Mouse (Mus musculus) mature B cell (primary cell): ENCODE measurements around the gene Macc1.
"Not testable (repeated sequence)": the region's sequence is repeated elsewhere in the genome, so short reads cannot be mapped to it uniquely, and the experiment has no call there.

Experiments used
- in situ Hi-C: fragments of 300-500 bp; cut with MboI; formaldehyde crosslinking; loops from 2 replicates; pipeline ENCODE4 v1.14.3; 2019

Gene Macc1

GRCm38 (mm10) chr12:119313970-119314369, at the start of gene Macc1:
Gene Macc1, plus strand, starts transcription at chr12:119314270.
- in situ Hi-C loops: no loop called here

- in situ Hi-C loops: no loop called here
Measured at GRCm38 (mm10) chr12:119264506-119264905, 49.6 kb upstream of the Macc1 start.

GRCm38 (mm10) chr12:119268723-119269122, 45.3 kb upstream of the Macc1 start:
- in situ Hi-C loops: no loop called here

GRCm38 (mm10) chr12:119270036-119270435, 44.0 kb upstream of the Macc1 start:
- in situ Hi-C loops: no loop called here

- in situ Hi-C loops: no loop called here
Measured at GRCm38 (mm10) chr12:119271964-119272363, 42.1 kb upstream of the Macc1 start.

GRCm38 (mm10) chr12:119273605-119274004, 40.5 kb upstream of the Macc1 start:
- in situ Hi-C loops: no loop called here

GRCm38 (mm10) chr12:119276282-119276681, 37.8 kb upstream of the Macc1 start:
- in situ Hi-C loops: no loop called here

GRCm38 (mm10) chr12:119291618-119292017, 22.5 kb upstream of the Macc1 start:
- in situ Hi-C loops: no loop called here

GRCm38 (mm10) chr12:119303618-119304017, 10.5 kb upstream of the Macc1 start:
- in situ Hi-C loops: no loop called here

GRCm38 (mm10) chr12:119313014-119313763, 881 bp upstream of the Macc1 start:
- in situ Hi-C loops: no loop called here

GRCm38 (mm10) chr12:119318799-119319198, 4.7 kb downstream of the Macc1 start:
- in situ Hi-C loops: no loop called here

GRCm38 (mm10) chr12:119325400-119325799, 11.3 kb downstream of the Macc1 start:
- in situ Hi-C loops: no loop called here

- in situ Hi-C loops: no loop called here
Measured at GRCm38 (mm10) chr12:119330644-119331043, 16.6 kb downstream of the Macc1 start.

GRCm38 (mm10) chr12:119333376-119333775, 19.3 kb downstream of the Macc1 start:
- in situ Hi-C loops: no loop called here

- in situ Hi-C loops: not testable (repeated sequence)
Measured at GRCm38 (mm10) chr12:119352579-119352978, 38.5 kb downstream of the Macc1 start.

GRCm38 (mm10) chr12:119357418-119358241, 43.6 kb downstream of the Macc1 start:
- in situ Hi-C loops: no loop called here

GRCm38 (mm10) chr12:119358242-119358515, 44.1 kb downstream of the Macc1 start:
- in situ Hi-C loops: no loop called here

- in situ Hi-C loops: no loop called here
Measured at GRCm38 (mm10) chr12:119365041-119365440, 51.0 kb downstream of the Macc1 start.

- in situ Hi-C loops: no loop called here
Measured at GRCm38 (mm10) chr12:119369832-119370231, 55.8 kb downstream of the Macc1 start.

GRCm38 (mm10) chr12:119372359-119372758, 58.3 kb downstream of the Macc1 start:
- in situ Hi-C loops: no loop called here

- in situ Hi-C loops: no loop called here
Measured at GRCm38 (mm10) chr12:119376879-119377278, 62.8 kb downstream of the Macc1 start.

- in situ Hi-C loops: no loop called here
Measured at GRCm38 (mm10) chr12:119381839-119382238, 67.8 kb downstream of the Macc1 start.

GRCm38 (mm10) chr12:119386243-119386642, 72.2 kb downstream of the Macc1 start:
- in situ Hi-C loops: no loop called here
